8 mouse cellular contexts compared by ENCODE assay signal in genomic region chr11:109474086-109474742, GRCm38 (mm10). TPM values are rescaled to one million over a fixed set of nuclear protein-coding genes. Genes with fewer than 3 reads are reported as not detected.
DNase-seq lines count a peak whose midpoint lies in the region; ATAC-seq lines count a peak whose summit lies in the region.

No protein-coding gene starts in this region.

- ATAC-seq in frontal cortex, adult (ENCODE audit: low TSS enrichment): peak; percentile 38
- peak; percentile 25; the same call in 1 of the 2 replicates for ATAC-seq in embryonic facial prominence, embryonic 15.5 days (ENCODE audit: insufficient number of reproducible peaks, low FRiP score, low TSS enrichment, low read depth)
- no peak for ATAC-seq in limb, embryonic 15.5 days (ENCODE audit: insufficient number of reproducible peaks, low FRiP score, low TSS enrichment, low read depth)

- H3K27ac ChIP-seq in embryonic facial prominence, embryonic 15.5 days (replicated peaks): no peak overlapping the region
- H3K27ac ChIP-seq in limb, embryonic 15.5 days: peak overlapping the region; percentile 81

- 7% methylated on average over 14 of the region's 14 CpGs for WGBS in embryonic facial prominence, embryonic 15.5 days
- WGBS in limb, embryonic 15.5 days: 7% methylated on average over 14 of the region's 14 CpGs

- H3K9me3 ChIP-seq in embryonic facial prominence, embryonic 15.5 days (replicated peaks): no peaks in the 10 kb centered on the region
- no peaks in the 10 kb centered on the region for H3K9me3 ChIP-seq in limb, embryonic 15.5 days

- no peaks in the 10 kb centered on the region for H3K36me3 ChIP-seq in embryonic facial prominence, embryonic 15.5 days
- H3K36me3 ChIP-seq in limb, embryonic 15.5 days: no peaks in the 10 kb centered on the region
- H3K36me3 ChIP-seq in splenic B cell, adult 2 months (ENCODE audit: control insufficient read depth, insufficient read depth, low read length, poor library complexity, severe bottlenecking): no peaks in the 10 kb centered on the region

- H3K27me3 ChIP-seq in embryonic facial prominence, embryonic 15.5 days: peaks cover 33% of the 10 kb centered on the region
- peaks cover 37% of the 10 kb centered on the region for H3K27me3 ChIP-seq in limb, embryonic 15.5 days
- no peaks in the 10 kb centered on the region for H3K27me3 ChIP-seq in splenic B cell, adult 2 months (ENCODE audit: control insufficient read depth, insufficient read depth, low read length, poor library complexity, severe bottlenecking)

- no peak for DNase-seq in frontal cortex, adult 2 months (ENCODE audit: extremely low spot score in 1 of 2, low spot score in 1 of 2)
- peak; percentile 86 for DNase-seq in 416B (ENCODE audit: low read depth)
- peak; percentile 49 for DNase-seq in splenic B cell, adult 2 months (ENCODE audit: low read depth, low spot score)
- no peak for DNase-seq in left cerebral cortex, adult 18-20 months (ENCODE audit: low spot score in 2 of 2)
- DNase-seq in retina, embryonic 14.5 days (ENCODE audit: low spot score): no peak

- peak overlapping the region; percentile 74 for H3K4me3 ChIP-seq in embryonic facial prominence, embryonic 15.5 days (replicated peaks)
- peak overlapping the region; percentile 64 for H3K4me3 ChIP-seq in limb, embryonic 15.5 days

- H3K4me1 ChIP-seq in embryonic facial prominence, embryonic 15.5 days: peaks cover 12% of the 10 kb centered on the region; the same call in 1 of the 2 replicates
- peaks cover 19% of the 10 kb centered on the region for H3K4me1 ChIP-seq in limb, embryonic 15.5 days

- peak overlapping the region; percentile 98 for H3K4me2 ChIP-seq in embryonic facial prominence, embryonic 15.5 days (replicated peaks)
- H3K4me2 ChIP-seq in limb, embryonic 15.5 days: peak overlapping the region; percentile 98

- H3K9ac ChIP-seq in embryonic facial prominence, embryonic 15.5 days: peak overlapping the region; percentile 56; the same call in 1 of the 2 replicates
- H3K9ac ChIP-seq in limb, embryonic 15.5 days: peak overlapping the region; percentile 77; the same call in 1 of the 2 replicates

RNA-seq across cellular contexts. Expression of gene Slc16a6, which starts 0.8 kb away (rescaled TPM):
- polyA plus RNA-seq in frontal cortex, adult 2 months (2012; rRNA removed): 7.4 and 9.0 TPM in 2 replicates
- 7.4 and 7.5 TPM in 2 replicates for polyA plus RNA-seq in embryonic facial prominence, embryonic 15.5 days (2015; fragmentation: Nextera tagmentation; extraction: Ambion mirVana)
- 6.6 and 7.0 TPM in 2 replicates for polyA plus RNA-seq in limb, embryonic 15.5 days (2015; fragmentation: Nextera tagmentation; extraction: Ambion mirVana)
- total RNA-seq in left cerebral cortex, adult 18-20 months (2021): 10 to 100 TPM in 1 of 2 experiments, 1 to 10 TPM in 1; 8.9 to 11.3 TPM

RNA-seq across cellular contexts. Expression of gene Arsg, which starts 1.0 kb away (rescaled TPM):
- 13.5 and 17.2 TPM in 2 replicates for polyA plus RNA-seq in frontal cortex, adult 2 months (2012; rRNA removed)
- 4.3 and 4.6 TPM in 2 replicates for polyA plus RNA-seq in embryonic facial prominence, embryonic 15.5 days (2015; fragmentation: Nextera tagmentation; extraction: Ambion mirVana)
- polyA plus RNA-seq in limb, embryonic 15.5 days (2015; fragmentation: Nextera tagmentation; extraction: Ambion mirVana): 3.5 and 4.8 TPM in 2 replicates
- total RNA-seq in left cerebral cortex, adult 18-20 months (2021): 10 to 100 TPM; 12.0 to 14.7 TPM

RNA-seq across cellular contexts. Expression of gene Amz2, which starts 48.5 kb away (rescaled TPM):
- polyA plus RNA-seq in frontal cortex, adult 2 months (2012; rRNA removed): 62.0 and 65.4 TPM in 2 replicates
- 45.5 and 46.5 TPM in 2 replicates for polyA plus RNA-seq in embryonic facial prominence, embryonic 15.5 days (2015; fragmentation: Nextera tagmentation; extraction: Ambion mirVana)
- polyA plus RNA-seq in limb, embryonic 15.5 days (2015; fragmentation: Nextera tagmentation; extraction: Ambion mirVana): 42.5 and 46.1 TPM in 2 replicates
- total RNA-seq in left cerebral cortex, adult 18-20 months (2021): 10 to 100 TPM; 49.2 to 56.1 TPM

Comparison
In these comparisons a context has a peak if more than half of its experiments do, and no peak if none do; other contexts are left out.
1. DNase-seq: peak in 416B (single experiment) and splenic B cell, adult 2 months (single experiment); none in frontal cortex, adult 2 months (0 of 2), left cerebral cortex, adult 18-20 months (0 of 2) and retina, embryonic 14.5 days (single experiment).